Mouse (Mus musculus): ENCODE measurements at regions not wholly inside any gene's neighbourhood (a gene's known extent, or its start where the extent isn't known, plus 50 kb on each side); places are given as distances from the start of the nearest gene placed in this dataset.

DNA sequence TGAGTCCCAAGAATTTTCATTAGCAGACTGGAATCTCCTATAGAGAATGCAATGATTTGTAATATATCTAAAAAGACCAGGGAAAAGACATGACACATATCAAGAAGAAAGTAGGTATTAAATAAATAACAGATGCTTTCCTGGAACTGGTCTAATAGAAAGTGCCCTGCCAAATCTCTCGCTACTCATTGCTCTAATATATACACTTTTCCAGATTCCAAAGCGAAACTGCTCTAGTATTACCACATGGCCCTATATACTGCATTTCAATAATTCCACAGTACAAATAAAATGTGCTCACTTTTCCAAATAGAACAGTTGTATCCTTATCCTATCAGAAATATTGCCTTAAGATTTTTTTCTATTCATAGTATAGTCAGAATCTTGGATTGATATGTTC is 909.0 kb upstream of the Cited2 start:
- TF ChIP-seq CTCF (IDR thresholded peaks at IDR 0.05; ENCODE audit: low read depth, low read length) (no peak), POLR2A (IDR thresholded peaks at IDR 0.05; ENCODE audit: insufficient read depth, low read length) (no peak)

Data from ES-Bruce4 (cell line).